Mouse (Mus musculus): ENCODE data around the gene Dpysl4.

- no peak for TF ChIP-seq CTCF (IDR thresholded peaks at IDR 0.05; ENCODE audit: low read depth)
- TF ChIP-seq EP300 (IDR thresholded peaks at IDR 0.05; ENCODE audit: low read depth), result no peak
Measured at GRCm38 (mm10) chr7:139143785-139144184, 58.0 kb downstream of the Dpysl4 start.

All from liver, embryonic 14.5 days (tissue).